Mouse (Mus musculus): ENCODE measurements around the gene Clk3. TPM values are rescaled to one million over a fixed set of nuclear protein-coding genes. Genes with fewer than 3 reads are reported as not detected.

Gene Clk3
- polyA plus RNA-seq, 1 experiment = 46.4 TPM

DNA sequence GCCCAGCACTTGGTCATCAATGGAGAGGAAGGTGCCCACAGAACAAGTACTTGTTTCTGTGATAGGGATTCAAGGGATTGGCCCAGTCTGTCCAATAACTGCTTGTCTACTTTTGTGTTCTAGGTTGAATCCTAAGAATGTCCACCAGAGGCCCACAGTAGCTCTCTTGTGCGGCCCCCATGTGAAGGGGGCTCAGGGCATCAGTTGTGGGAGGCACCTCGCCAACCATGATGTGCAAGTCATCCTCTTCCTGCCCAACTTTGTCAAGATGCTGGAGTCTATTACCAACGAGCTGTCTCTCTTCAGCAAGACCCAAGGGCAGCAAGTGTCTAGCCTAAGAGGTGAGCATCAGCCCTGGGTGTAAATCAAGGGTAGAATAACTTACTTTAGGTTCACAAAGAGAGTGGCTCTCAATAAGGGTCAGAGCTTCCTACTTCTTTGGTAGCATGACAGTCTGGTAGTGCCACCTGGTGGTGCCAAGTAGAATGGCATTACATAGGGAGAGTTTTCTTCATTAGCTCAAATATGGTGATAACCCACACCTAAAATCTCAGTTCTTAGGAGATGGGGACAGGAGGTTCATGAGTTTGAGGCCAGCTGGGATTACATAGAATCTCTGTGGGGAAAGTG is 21.1 kb downstream of the Clk3 start:
- H3K4me3 ChIP-seq (ENCODE audit: insufficient read depth, low read length) = no peak overlapping the region
- H3K27ac ChIP-seq (ENCODE audit: insufficient read depth, low read length) = no peak overlapping the region
- TF ChIP-seq POLR2A (IDR thresholded peaks at IDR 0.05; ENCODE audit: low read depth, low read length) (no peak), CTCF (IDR thresholded peaks at IDR 0.05; ENCODE audit: borderline replicate concordance, insufficient read depth, low read length) (no peak)
- no peaks in the 10 kb centered on the region; the same call in 1 of the 2 replicates for H3K4me1 ChIP-seq (ENCODE audit: control insufficient read depth, insufficient read depth, low read length)

DNA sequence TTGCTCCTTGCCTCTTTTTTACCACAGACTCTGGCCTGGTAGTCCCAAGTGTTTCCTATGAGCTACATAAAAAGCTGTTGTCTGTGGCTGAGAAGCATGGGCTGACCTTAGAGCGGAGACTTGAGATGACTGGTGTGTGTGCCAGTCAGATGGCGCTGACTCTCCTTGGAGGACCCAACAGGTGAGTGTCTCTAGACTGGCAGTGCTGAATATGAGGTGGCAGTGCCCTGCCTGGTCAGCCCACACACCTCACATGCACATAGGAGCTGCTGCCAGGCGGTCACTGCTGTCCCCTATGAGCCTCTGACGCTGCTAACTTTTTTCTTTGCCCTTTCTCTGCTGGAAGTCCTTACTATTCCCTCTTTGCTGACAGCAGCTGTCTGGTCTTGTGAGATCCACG is 25.8 kb downstream of the Clk3 start:
- Histone ChIP-seq H3K4me1 (ENCODE audit: control insufficient read depth, insufficient read depth, low read length) (no peaks in the 10 kb centered on the region; the same call in 1 of the 2 replicates), H3K4me3 (ENCODE audit: insufficient read depth, low read length) (no peak overlapping the region), H3K27ac (ENCODE audit: insufficient read depth, low read length) (no peak overlapping the region)
- TF ChIP-seq CTCF (IDR thresholded peaks at IDR 0.05; ENCODE audit: borderline replicate concordance, insufficient read depth, low read length) (no peak), POLR2A (IDR thresholded peaks at IDR 0.05; ENCODE audit: low read depth, low read length) (no peak)

DNA sequence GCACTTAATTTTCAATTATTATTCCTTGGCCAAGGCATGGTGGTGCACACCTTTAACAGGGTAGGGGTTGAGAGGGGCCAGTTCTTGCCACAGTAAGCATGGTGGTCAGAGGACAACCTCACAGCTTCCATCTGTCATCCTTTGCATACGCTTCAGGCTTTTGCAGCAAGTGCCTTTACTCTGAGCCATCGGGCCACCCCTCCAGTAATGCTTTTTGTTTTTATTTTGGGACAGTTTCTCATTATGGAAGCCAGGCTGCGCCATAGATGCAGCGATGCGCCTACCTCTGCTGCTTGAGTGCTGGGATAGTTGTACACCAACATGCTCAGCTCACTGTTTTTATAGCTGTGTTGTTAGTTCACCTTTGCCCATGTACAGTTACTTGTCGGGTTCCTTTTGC is 32.1 kb downstream of the Clk3 start:
- Histone ChIP-seq H3K4me3 (ENCODE audit: insufficient read depth, low read length) (no peak overlapping the region), H3K27ac (ENCODE audit: insufficient read depth, low read length) (no peak overlapping the region), H3K4me1 (ENCODE audit: control insufficient read depth, insufficient read depth, low read length) (no peaks in the 10 kb centered on the region)
- no peak for TF ChIP-seq CTCF (IDR thresholded peaks at IDR 0.05; ENCODE audit: borderline replicate concordance, insufficient read depth, low read length)

- H3K4me1 ChIP-seq (ENCODE audit: control insufficient read depth, insufficient read depth, low read length) = peaks cover under 1% of the 10 kb centered on the region; the same call in 1 of the 2 replicates
- TF ChIP-seq POLR2A (IDR thresholded peaks at IDR 0.05; ENCODE audit: low read depth, low read length) (no peak), CTCF (IDR thresholded peaks at IDR 0.05; ENCODE audit: borderline replicate concordance, insufficient read depth, low read length) (no peak)
- H3K27ac ChIP-seq (ENCODE audit: insufficient read depth, low read length) = no peak overlapping the region
- H3K4me3 ChIP-seq (ENCODE audit: insufficient read depth, low read length) = no peak overlapping the region
These were observed 37.3 kb downstream of the Clk3 start for GRCm38 (mm10) chr9:57728312-57728711.

- Histone ChIP-seq H3K4me3 (ENCODE audit: insufficient read depth, low read length) (no peak overlapping the region), H3K27ac (ENCODE audit: insufficient read depth, low read length) (no peak overlapping the region), H3K4me1 (ENCODE audit: control insufficient read depth, insufficient read depth, low read length) (peaks cover 3% of the 10 kb centered on the region)
- TF ChIP-seq CTCF (IDR thresholded peaks at IDR 0.05; ENCODE audit: borderline replicate concordance, insufficient read depth, low read length) (no peak), POLR2A (IDR thresholded peaks at IDR 0.05; ENCODE audit: low read depth, low read length) (no peak)
These were observed 41.0 kb downstream of the Clk3 start for GRCm38 (mm10) chr9:57724701-57725100.

- peaks cover 3% of the 10 kb centered on the region for H3K4me1 ChIP-seq (ENCODE audit: control insufficient read depth, insufficient read depth, low read length)
- TF ChIP-seq POLR2A (IDR thresholded peaks at IDR 0.05; ENCODE audit: low read depth, low read length) = no peak
- no peak for TF ChIP-seq CTCF (IDR thresholded peaks at IDR 0.05; ENCODE audit: borderline replicate concordance, insufficient read depth, low read length)
These were observed 41.9 kb downstream of the Clk3 start for GRCm38 (mm10) chr9:57723796-57724195.

GRCm38 (mm10) chr9:57723315-57723715 is 42.3 kb downstream of the Clk3 start:
- H3K27ac ChIP-seq (ENCODE audit: insufficient read depth, low read length) = peak overlapping the region; percentile 36; the same call in 1 of the 2 replicates
- H3K4me3 ChIP-seq (ENCODE audit: insufficient read depth, low read length) = no peak overlapping the region
- no peak for TF ChIP-seq POLR2A (IDR thresholded peaks at IDR 0.05; ENCODE audit: low read depth, low read length)
- peaks cover 3% of the 10 kb centered on the region for H3K4me1 ChIP-seq (ENCODE audit: control insufficient read depth, insufficient read depth, low read length)

More at GRCm38 (mm10) chr9:57723796-57724195, 41.9 kb downstream of the Clk3 start:
- 0 out of 2 replicates have a peak overlapping the region, but pooled peaks have one; percentile 36 for H3K27ac ChIP-seq (ENCODE audit: insufficient read depth, low read length)
- no peak overlapping the region for H3K4me3 ChIP-seq (ENCODE audit: insufficient read depth, low read length)

DNA sequence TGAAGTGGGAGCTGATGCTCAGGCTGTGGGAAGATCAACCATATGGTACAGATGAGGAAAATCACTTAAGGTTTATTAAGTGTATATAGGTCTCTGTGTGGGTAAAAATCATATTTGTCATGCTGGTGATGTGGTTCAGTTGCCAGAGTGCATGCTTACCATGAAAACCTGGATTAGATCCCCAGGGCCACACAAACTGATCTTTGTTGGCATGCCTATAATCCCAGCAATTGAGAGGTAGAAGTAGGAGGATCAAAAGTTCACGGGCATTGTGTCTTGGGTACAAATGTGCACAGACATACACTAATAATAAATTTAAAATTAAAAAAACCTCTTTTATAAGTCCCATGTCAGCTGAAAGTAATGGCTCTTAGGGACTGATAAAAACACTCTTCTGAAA is 43.3 kb downstream of the Clk3 start:
- H3K4me3 ChIP-seq (ENCODE audit: insufficient read depth, low read length) = no peak overlapping the region
- no peak for TF ChIP-seq POLR2A (IDR thresholded peaks at IDR 0.05; ENCODE audit: low read depth, low read length)
- peaks cover 3% of the 10 kb centered on the region for H3K4me1 ChIP-seq (ENCODE audit: control insufficient read depth, insufficient read depth, low read length)
- peak overlapping the region; percentile 29; the same call in 1 of the 2 replicates for H3K27ac ChIP-seq (ENCODE audit: insufficient read depth, low read length)

DNA sequence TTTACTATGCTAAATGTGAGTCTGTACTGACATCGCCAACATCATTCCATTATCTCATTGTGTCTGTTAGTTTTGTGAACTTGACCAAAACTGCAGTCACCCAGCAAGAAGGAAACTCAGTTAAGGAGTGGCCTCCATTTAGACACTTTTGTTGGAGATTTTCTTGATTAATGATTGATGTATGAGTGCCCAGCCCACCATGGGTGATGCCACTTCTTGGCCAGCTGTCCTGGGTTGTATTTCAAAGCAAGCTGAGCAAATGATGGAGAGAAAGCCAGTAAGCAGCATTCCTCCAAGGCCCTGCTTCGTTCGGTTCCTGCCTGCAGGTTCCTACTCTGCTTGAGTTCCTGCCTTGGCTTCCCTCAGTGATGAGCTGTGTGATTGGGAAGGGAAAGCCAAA is 44.9 kb downstream of the Clk3 start:
- Histone ChIP-seq H3K4me1 (ENCODE audit: control insufficient read depth, insufficient read depth, low read length) (peaks cover 3% of the 10 kb centered on the region), H3K27ac (ENCODE audit: insufficient read depth, low read length) (no peak overlapping the region), H3K4me3 (ENCODE audit: insufficient read depth, low read length) (no peak overlapping the region)
- no peak for TF ChIP-seq POLR2A (IDR thresholded peaks at IDR 0.05; ENCODE audit: low read depth, low read length)
- TF ChIP-seq CTCF (IDR thresholded peaks at IDR 0.05; ENCODE audit: borderline replicate concordance, insufficient read depth, low read length) = no peak

- peaks cover 3% of the 10 kb centered on the region for H3K4me1 ChIP-seq (ENCODE audit: control insufficient read depth, insufficient read depth, low read length)
- H3K27ac ChIP-seq (ENCODE audit: insufficient read depth, low read length) = no peak overlapping the region
- no peak for TF ChIP-seq POLR2A (IDR thresholded peaks at IDR 0.05; ENCODE audit: low read depth, low read length)
- TF ChIP-seq CTCF (IDR thresholded peaks at IDR 0.05; ENCODE audit: borderline replicate concordance, insufficient read depth, low read length) = no peak
- no peak overlapping the region for H3K4me3 ChIP-seq (ENCODE audit: insufficient read depth, low read length)
These were observed 47.3 kb downstream of the Clk3 start for GRCm38 (mm10) chr9:57718408-57718807.

Data from embryonic fibroblast, embryonic 13.5 days (primary cell).